ENCODE assay signal across 31 mouse cellular contexts in the genomic region with DNA sequence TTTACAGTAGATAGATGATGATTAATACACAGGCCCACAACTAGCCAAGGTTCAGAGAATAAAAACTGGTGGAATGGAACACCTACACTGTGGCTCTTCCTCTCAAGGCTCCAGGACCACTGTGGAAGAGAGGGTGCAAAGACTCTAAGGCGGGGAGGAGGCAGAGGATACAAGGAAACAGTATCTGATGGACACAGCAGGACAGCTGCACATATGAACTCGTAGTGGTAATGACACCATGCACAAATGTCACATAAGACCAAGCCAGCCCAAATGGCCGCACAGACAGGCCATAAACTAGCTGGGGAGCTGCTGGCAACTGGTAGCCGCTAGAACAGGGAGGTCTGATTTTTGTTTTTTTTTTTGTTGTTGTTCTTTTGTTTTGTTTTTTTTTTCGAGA.
"Had no signal": no experiment of that assay in that cellular context is flagged by ENCODE, and none has a peak within 500 bp of the region (broad histone marks: within the 10 kb centered on the region; RNA-seq: fewer than 3 reads in every experiment).

No protein-coding gene starts in this region.

- H3K27ac ChIP-seq: limb, embryonic 10.5 days; limb, embryonic 12.5 days; limb, embryonic 13.5 days; limb, embryonic 15.5 days; liver, embryonic 12.5 days; liver, embryonic 13.5 days; liver, embryonic 14.5 days; liver, embryonic 15.5 days; lung, embryonic 15.5 days; macrophage; midbrain, embryonic 10.5 days; midbrain, embryonic 12.5 days; midbrain, embryonic 13.5 days; midbrain, embryonic 15.5 days; neural tube, embryonic 12.5 days had no signal

- H3K9ac ChIP-seq: limb, embryonic 12.5 days; limb, embryonic 13.5 days; limb, embryonic 15.5 days; liver, embryonic 12.5 days; liver, embryonic 13.5 days; liver, embryonic 14.5 days; liver, embryonic 15.5 days; liver, postnatal 0 days; lung, embryonic 14.5 days; lung, embryonic 15.5 days; midbrain, embryonic 12.5 days; midbrain, embryonic 13.5 days; midbrain, embryonic 15.5 days; neural tube, embryonic 12.5 days had no signal

- H3K4me1 ChIP-seq: limb, embryonic 10.5 days; liver, embryonic 12.5 days; liver, embryonic 13.5 days; liver, embryonic 15.5 days; lung, embryonic 15.5 days; midbrain, embryonic 10.5 days; midbrain, embryonic 12.5 days; midbrain, embryonic 13.5 days; midbrain, embryonic 15.5 days; neural tube, embryonic 12.5 days had no signal

- DNase-seq: left cerebral cortex, postnatal 4 days; liver; liver, embryonic 13.5 days; liver, postnatal 0 days; lung, adult 18-20 months; lung, adult 2 months; lung, embryonic 14.5 days; lung, postnatal 10 days; lung, postnatal 14 days; lung, postnatal 36 days; lung, postnatal 4 days; midbrain, embryonic 14.5 days had no signal

- H3K27me3 ChIP-seq: limb, embryonic 12.5 days; limb, embryonic 13.5 days; limb, embryonic 15.5 days; liver, embryonic 12.5 days; liver, embryonic 13.5 days; liver, embryonic 15.5 days; lung, embryonic 15.5 days; midbrain, embryonic 12.5 days; midbrain, embryonic 13.5 days; midbrain, embryonic 15.5 days; neural tube, embryonic 12.5 days had no signal

- H3K9me3 ChIP-seq: limb, embryonic 10.5 days; limb, embryonic 12.5 days; limb, embryonic 13.5 days; limb, embryonic 15.5 days; liver, embryonic 12.5 days; liver, embryonic 13.5 days; liver, embryonic 15.5 days; lung, embryonic 15.5 days; megakaryocyte, embryonic 14.5 days; midbrain, embryonic 10.5 days; midbrain, embryonic 12.5 days; midbrain, embryonic 13.5 days; midbrain, embryonic 15.5 days; neural tube, embryonic 12.5 days had no signal

- H3K4me3 ChIP-seq: limb, embryonic 10.5 days; limb, embryonic 12.5 days; limb, embryonic 13.5 days; limb, embryonic 15.5 days; liver, embryonic 12.5 days; liver, embryonic 13.5 days; liver, embryonic 15.5 days; lung, embryonic 15.5 days; megakaryocyte, embryonic 14.5 days; midbrain, embryonic 10.5 days; midbrain, embryonic 12.5 days; midbrain, embryonic 13.5 days; midbrain, embryonic 15.5 days; neural tube, embryonic 12.5 days had no signal

- H3K4me2 ChIP-seq: limb, embryonic 12.5 days; limb, embryonic 13.5 days; limb, embryonic 15.5 days; liver, embryonic 11.5 days; liver, embryonic 12.5 days; liver, embryonic 13.5 days; liver, embryonic 15.5 days; lung, embryonic 14.5 days; lung, embryonic 15.5 days; midbrain, embryonic 11.5 days; midbrain, embryonic 12.5 days; midbrain, embryonic 13.5 days; midbrain, embryonic 15.5 days; neural tube, embryonic 12.5 days had no signal

- ATAC-seq: liver, embryonic 12.5 days; liver, postnatal 0 days; lung, postnatal 0 days; midbrain, embryonic 13.5 days; midbrain, embryonic 15.5 days; midbrain, embryonic 16.5 days had no signal

- H3K36me3 ChIP-seq: limb, embryonic 10.5 days; limb, embryonic 12.5 days; limb, embryonic 13.5 days; limb, embryonic 15.5 days; liver, embryonic 12.5 days; liver, embryonic 13.5 days; liver, embryonic 15.5 days; lung, embryonic 15.5 days; midbrain, embryonic 10.5 days; midbrain, embryonic 12.5 days; midbrain, embryonic 13.5 days; midbrain, embryonic 15.5 days; neural tube, embryonic 12.5 days had no signal
